Mouse (Mus musculus) intestine, embryonic 15.5 days (tissue): ENCODE data around the gene Atp2c1. TPM values are rescaled to one million over a fixed set of nuclear protein-coding genes. Genes with fewer than 3 reads are reported as not detected.

ENCODE experiments used
- ATAC-seq: fragments of 200-750 bp; cut with Nextera tagmentation; 2 replicates; pipeline ENCODE4 v1.8.0; 2017; ENCODE audit warnings: moderate TSS enrichment, moderate library complexity
- H3K27ac ChIP-seq: fragments of 300-500 bp; sonication (generic); 2 replicates; pipeline ENCODE4 v1.5.1; 2015; ENCODE audit warnings: mild to moderate bottlenecking, inconsistent platforms
- H3K27me3 ChIP-seq: fragments of 300-500 bp; sonication (generic); replicated peaks from 2 replicates; pipeline ENCODE4 v1.6.1; 2015; ENCODE audit warnings: inconsistent platforms
- H3K36me3 ChIP-seq: fragments of 300-500 bp; sonication (generic); 2 replicates; pipeline ENCODE4 v1.6.1; 2015; ENCODE audit warnings: inconsistent platforms
- H3K4me1 ChIP-seq: fragments of 300-500 bp; sonication (generic); replicated peaks from 2 replicates; pipeline ENCODE4 v1.6.1; 2015; ENCODE audit warnings: inconsistent platforms
- H3K4me2 ChIP-seq: fragments of 300-500 bp; sonication (generic); replicated peaks from 2 replicates; pipeline ENCODE4 v1.6.1; 2015; ENCODE audit warnings: mild to moderate bottlenecking, inconsistent platforms
- H3K4me3 ChIP-seq: fragments of 300-500 bp; sonication (generic); replicated peaks from 2 replicates; pipeline ENCODE4 v1.5.1; 2015; ENCODE audit warnings: inconsistent platforms
- H3K9ac ChIP-seq: fragments of 300-500 bp; sonication (generic); 2 replicates; pipeline ENCODE4 v1.6.1; 2015; ENCODE audit warnings: inconsistent platforms
- H3K9me3 ChIP-seq: fragments of 300-500 bp; sonication (generic); 2 replicates; pipeline ENCODE4 v1.6.1; 2016; ENCODE audit warnings: inconsistent platforms
- WGBS: fragments of 180-500 bp; shearing (Covaris S2); methylation state at CpG from one replicate; pipeline ENCODE4 v1.1.7; 2015; 5-methylcytosine and 5-hydroxymethylcytosine counted together
- polyA plus RNA-seq: library from polyadenylated mRNA; unstranded; fragments of >200 nt; fragmentation: Nextera tagmentation; extraction: Ambion mirVana; gene quantifications from 2 replicates; pipeline ENCODE4 v1.2.1, GENCODE M21; 2015

Gene Atp2c1
- polyA plus RNA-seq, 1 experiment from 2014 or later = 57.0 TPM

GRCm38 (mm10) chr9:105482715-105483510, 44.2 kb downstream of the Atp2c1 start:
- Histone ChIP-seq H3K4me2 (no peak overlapping the region), H3K27me3 (no peaks in the 10 kb centered on the region), H3K36me3 (no peaks in the 10 kb centered on the region), H3K27ac (no peak overlapping the region), H3K9ac (no peak overlapping the region), H3K4me1 (0 out of 2 replicates have a peak, but pooled peaks cover 3% of the 10 kb centered on the region), H3K9me3 (no peaks in the 10 kb centered on the region), H3K4me3 (no peak overlapping the region)
- no peak for ATAC-seq
- WGBS = 90% methylated on average over 4 of the region's 4 CpGs

- H3K9me3 ChIP-seq = no peaks in the 10 kb centered on the region
- 0 out of 2 replicates have a peak, but pooled peaks cover 3% of the 10 kb centered on the region for H3K4me1 ChIP-seq
- no peak for ATAC-seq
- no peak overlapping the region for H3K9ac ChIP-seq
- no peak overlapping the region for H3K4me2 ChIP-seq
- no peaks in the 10 kb centered on the region for H3K27me3 ChIP-seq
- 71% methylated on average over 4 of the region's 4 CpGs for WGBS
- no peak overlapping the region for H3K4me3 ChIP-seq
- H3K27ac ChIP-seq = no peak overlapping the region
- H3K36me3 ChIP-seq = no peaks in the 10 kb centered on the region
Observed at GRCm38 (mm10) chr9:105482070-105482469, 45.0 kb downstream of the Atp2c1 start.

- ATAC-seq = no peak
- H3K9ac ChIP-seq = no peak overlapping the region
- WGBS = 81% methylated on average over 3 of the region's 3 CpGs
Observed at GRCm38 (mm10) chr9:105476134-105476533, 51.0 kb downstream of the Atp2c1 start.

GRCm38 (mm10) chr9:105474910-105475309, 52.2 kb downstream of the Atp2c1 start:
- WGBS = 81% methylated on average over 3 of the region's 3 CpGs
- Histone ChIP-seq H3K36me3 (no peaks in the 10 kb centered on the region), H3K27ac (no peak overlapping the region), H3K9me3 (no peaks in the 10 kb centered on the region), H3K4me3 (no peak overlapping the region), H3K4me2 (no peak overlapping the region), H3K9ac (no peak overlapping the region), H3K27me3 (no peaks in the 10 kb centered on the region), H3K4me1 (no peaks in the 10 kb centered on the region)
- ATAC-seq = no peak

More at GRCm38 (mm10) chr9:105476134-105476533, 51.0 kb downstream of the Atp2c1 start:
- Histone ChIP-seq H3K4me2 (no peak overlapping the region), H3K9me3 (no peaks in the 10 kb centered on the region), H3K27ac (no peak overlapping the region), H3K36me3 (no peaks in the 10 kb centered on the region), H3K4me1 (no peaks in the 10 kb centered on the region), H3K4me3 (no peak overlapping the region), H3K27me3 (no peaks in the 10 kb centered on the region)

GRCm38 (mm10) chr9:105467787-105468186, 59.3 kb downstream of the Atp2c1 start:
- no peaks in the 10 kb centered on the region for H3K9me3 ChIP-seq
- peaks cover 14% of the 10 kb centered on the region for H3K36me3 ChIP-seq
- no peak overlapping the region for H3K4me2 ChIP-seq
- no peak overlapping the region for H3K4me3 ChIP-seq
- no peak overlapping the region for H3K27ac ChIP-seq
- ATAC-seq = no peak
- no peak overlapping the region for H3K9ac ChIP-seq
- no peaks in the 10 kb centered on the region for H3K27me3 ChIP-seq
- no peaks in the 10 kb centered on the region for H3K4me1 ChIP-seq
- 95% methylated on average over 3 of the region's 3 CpGs for WGBS

GRCm38 (mm10) chr9:105461496-105461895, 65.6 kb downstream of the Atp2c1 start:
- ATAC-seq = no peak
- H3K4me1 ChIP-seq = no peaks in the 10 kb centered on the region
- no peak overlapping the region for H3K27ac ChIP-seq
- H3K27me3 ChIP-seq = no peaks in the 10 kb centered on the region
- H3K36me3 ChIP-seq = peaks cover 9% of the 10 kb centered on the region; the same call in 1 of the 2 replicates
- no peaks in the 10 kb centered on the region for H3K9me3 ChIP-seq
- no peak overlapping the region for H3K9ac ChIP-seq
- H3K4me3 ChIP-seq = no peak overlapping the region
- H3K4me2 ChIP-seq = no peak overlapping the region
- 92% methylated on average over 7 of the region's 7 CpGs for WGBS

GRCm38 (mm10) chr9:105459032-105459431, 68.1 kb downstream of the Atp2c1 start:
- no peak for ATAC-seq
- 90% methylated on average over 13 of the region's 13 CpGs for WGBS

GRCm38 (mm10) chr9:105408549-105408948, 118.6 kb downstream of the Atp2c1 start:
- Histone ChIP-seq H3K27ac (no peak overlapping the region), H3K27me3 (no peaks in the 10 kb centered on the region), H3K9me3 (no peaks in the 10 kb centered on the region), H3K4me2 (no peak overlapping the region), H3K9ac (no peak overlapping the region), H3K4me3 (no peak overlapping the region), H3K4me1 (no peaks in the 10 kb centered on the region), H3K36me3 (0 out of 2 replicates have a peak, but pooled peaks cover 6% of the 10 kb centered on the region)
- WGBS = 90% methylated on average over 6 of the region's 6 CpGs
- no peak for ATAC-seq

More at GRCm38 (mm10) chr9:105459032-105459431, 68.1 kb downstream of the Atp2c1 start:
- Histone ChIP-seq H3K9me3 (no peaks in the 10 kb centered on the region), H3K4me2 (no peak overlapping the region), H3K27me3 (no peaks in the 10 kb centered on the region), H3K9ac (no peak overlapping the region), H3K4me3 (no peak overlapping the region), H3K4me1 (no peaks in the 10 kb centered on the region), H3K36me3 (peaks cover 9% of the 10 kb centered on the region; the same call in 1 of the 2 replicates), H3K27ac (no peak overlapping the region)

GRCm38 (mm10) chr9:105395218-105395627, 131.9 kb downstream of the Atp2c1 start, which contains the start of the genes Aste1 and Nek11:
Aste1 (plus strand) TSS chr9:105395392.
Nek11 (minus strand) TSS chr9:105395524.
- H3K4me1 ChIP-seq = 0 out of 2 replicates have a peak, but pooled peaks cover 3% of the 10 kb centered on the region
- H3K27ac ChIP-seq = peak within 1 kb of the TSS; percentile 94
- H3K27me3 ChIP-seq = no peaks in the 10 kb centered on the region; the same call in 1 of the 2 replicates
- ATAC-seq = peak; percentile 99
- H3K9me3 ChIP-seq = no peaks in the 10 kb centered on the region
- H3K9ac ChIP-seq = peak within 1 kb of the TSS; percentile 69
- peak within 1 kb of the TSS; percentile 65 for H3K4me3 ChIP-seq
- under 1% methylated on average over 44 of the region's 44 CpGs for WGBS
- H3K4me2 ChIP-seq = peak within 1 kb of the TSS; percentile 79
- H3K36me3 ChIP-seq = no peaks in the 10 kb centered on the region

GRCm38 (mm10) chr9:105394720-105395119, 132.4 kb downstream of the Atp2c1 start:
- 12% methylated on average over 11 of the region's 11 CpGs for WGBS
- Histone ChIP-seq H3K4me3 (peak overlapping the region; percentile 65), H3K27me3 (no peaks in the 10 kb centered on the region; the same call in 1 of the 2 replicates), H3K4me1 (0 out of 2 replicates have a peak, but pooled peaks cover 3% of the 10 kb centered on the region), H3K4me2 (peak overlapping the region; percentile 79), H3K9me3 (no peaks in the 10 kb centered on the region), H3K9ac (0 out of 2 replicates have a peak overlapping the region, but pooled peaks have one; percentile 31), H3K27ac (no peak overlapping the region), H3K36me3 (no peaks in the 10 kb centered on the region)
- ATAC-seq = peak; percentile 27; the same call in 1 of the 2 replicates

- no peak overlapping the region for H3K9ac ChIP-seq
- no peaks in the 10 kb centered on the region for H3K4me1 ChIP-seq
- no peaks in the 10 kb centered on the region; the same call in 1 of the 2 replicates for H3K27me3 ChIP-seq
- no peak overlapping the region for H3K27ac ChIP-seq
- no peak overlapping the region for H3K4me3 ChIP-seq
- 64% methylated on average over 4 of the region's 5 CpGs for WGBS
- no peaks in the 10 kb centered on the region for H3K36me3 ChIP-seq
- no peaks in the 10 kb centered on the region for H3K9me3 ChIP-seq
- ATAC-seq = no peak
- no peak overlapping the region for H3K4me2 ChIP-seq
Observed at GRCm38 (mm10) chr9:105390616-105391015, 136.5 kb downstream of the Atp2c1 start.

- H3K27me3 ChIP-seq = no peaks in the 10 kb centered on the region; the same call in 1 of the 2 replicates
- H3K9me3 ChIP-seq = no peaks in the 10 kb centered on the region
- H3K36me3 ChIP-seq = no peaks in the 10 kb centered on the region
- H3K4me2 ChIP-seq = no peak overlapping the region
- H3K4me1 ChIP-seq = no peaks in the 10 kb centered on the region
- no peak overlapping the region for H3K27ac ChIP-seq
- H3K9ac ChIP-seq = no peak overlapping the region
- no peak for ATAC-seq
- no peak overlapping the region for H3K4me3 ChIP-seq
- 12% methylated on average over 4 of the region's 4 CpGs for WGBS
Observed at GRCm38 (mm10) chr9:105389289-105389688, 137.8 kb downstream of the Atp2c1 start.
